Mouse (Mus musculus): ENCODE data around the gene Srbd1. TPM values are rescaled to one million over a fixed set of nuclear protein-coding genes. Genes with fewer than 3 reads are reported as not detected.

Srbd1 gene
- 10 to 100 TPM; 15.3 to 16.9 TPM for total RNA-seq (2021)
- long read RNA-seq, experiment 1, partial matches to known transcripts = 0 of 3 reads
- long read RNA-seq, experiment 1, other reads (novel, unspliced or antisense) = 1 of 3 reads
- long read RNA-seq, experiment 2, transcript Srbd1-201 (21 exons, 3,530 nt) = major isoform, 11 of 23 reads
- long read RNA-seq, experiment 2, partial matches to known transcripts = 8 of 23 reads
- long read RNA-seq, experiment 2, other reads (novel, unspliced or antisense) = 4 of 23 reads

DNA sequence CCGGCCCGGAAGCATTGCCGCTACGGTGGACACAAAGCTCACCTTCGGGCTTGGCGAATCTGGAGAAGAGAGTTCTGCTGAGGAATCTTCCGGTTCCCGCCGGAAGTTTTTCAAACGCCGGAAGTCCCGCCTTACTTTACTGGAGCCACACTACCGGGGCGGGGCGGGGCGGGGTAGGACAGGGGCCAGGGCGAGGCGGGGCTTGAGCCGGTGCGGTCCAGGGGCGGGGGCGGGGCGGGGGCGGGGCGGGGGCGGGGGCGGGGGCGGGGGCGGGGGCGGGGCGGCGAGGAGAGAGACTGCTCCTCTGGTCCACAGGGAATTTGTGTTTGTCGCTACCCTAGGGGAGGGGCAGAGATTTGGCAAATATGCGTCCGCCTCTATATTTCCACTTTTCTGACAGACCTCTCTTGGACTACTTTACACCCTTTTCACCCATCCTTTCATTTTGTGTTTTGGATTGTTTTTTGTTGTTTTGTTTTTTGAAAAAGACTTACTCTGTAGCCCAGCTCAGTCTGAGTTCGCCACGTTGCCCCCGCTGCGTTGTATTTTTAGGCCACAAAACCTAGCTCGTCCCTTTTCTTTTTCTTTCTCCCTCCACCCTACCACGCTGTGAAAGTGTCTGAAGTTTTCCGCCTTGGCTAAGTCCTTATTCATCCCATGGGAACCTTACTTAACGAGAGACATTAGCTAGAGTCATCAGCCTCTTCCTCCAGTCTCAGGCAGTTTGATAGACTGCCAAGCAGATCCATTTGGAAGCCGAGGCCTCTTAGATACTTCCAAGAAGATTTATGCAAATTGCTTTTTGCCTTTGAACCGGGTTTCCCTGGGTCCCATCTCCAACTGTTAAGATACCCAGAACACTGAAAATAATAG, at the start of gene Srbd1:
TSS of gene Srbd1 (minus strand) at position 97 of the 873 bp plus-strand sequence.
- DNase-seq (ENCODE audit: low spot score in 2 of 2) = peak; percentile 88 to 89

- DNase-seq (ENCODE audit: low spot score in 2 of 2) = no peak
Observed at GRCm38 (mm10) chr17:86193979-86194378, 49.0 kb upstream of the Srbd1 start.

DNA sequence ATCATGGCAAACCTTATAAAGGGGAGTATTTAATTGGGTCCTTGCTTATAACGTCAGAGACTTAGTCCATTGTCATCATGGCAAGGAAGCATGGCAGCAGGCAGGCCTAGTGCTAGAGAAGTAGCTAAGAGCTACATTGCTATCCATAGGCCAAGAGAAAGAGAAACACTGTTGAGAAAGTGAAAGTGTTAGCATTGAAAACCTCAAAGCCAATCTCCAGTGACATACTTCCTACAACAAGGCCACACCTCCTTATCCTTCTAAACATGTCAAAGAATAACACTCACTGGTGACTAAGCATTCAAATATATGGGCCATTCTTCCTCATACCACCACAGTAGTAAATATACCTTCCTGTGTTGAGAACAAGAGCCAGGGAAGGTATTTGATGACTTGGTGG, 42.8 kb upstream of the Srbd1 start:
- DNase-seq (ENCODE audit: low spot score in 2 of 2) = no peak

DNA sequence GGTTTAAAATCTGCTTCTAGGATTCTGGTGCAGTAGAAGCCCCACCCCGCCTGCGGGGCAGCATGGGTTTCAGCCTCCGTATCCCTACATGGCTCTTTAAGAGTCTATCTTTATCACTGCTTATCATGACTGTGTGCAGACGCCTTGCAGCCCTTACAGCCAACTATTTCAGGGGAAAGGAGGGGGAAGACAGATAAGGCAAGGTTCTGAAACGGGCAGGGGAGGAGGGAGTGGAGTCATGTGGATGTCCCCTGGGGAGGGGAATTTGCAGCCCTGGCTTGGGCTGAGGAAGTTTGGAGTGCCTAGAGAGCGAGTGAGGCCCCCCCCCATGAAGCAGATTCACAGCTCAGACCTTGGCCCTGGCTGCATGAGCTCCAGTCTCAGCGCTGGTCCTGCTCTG, 40.6 kb upstream of the Srbd1 start:
- no peak for DNase-seq (ENCODE audit: low spot score in 2 of 2)

GRCm38 (mm10) chr17:86184552-86185209, 39.7 kb upstream of the Srbd1 start:
- DNase-seq (ENCODE audit: low spot score in 2 of 2) = no peak

DNA sequence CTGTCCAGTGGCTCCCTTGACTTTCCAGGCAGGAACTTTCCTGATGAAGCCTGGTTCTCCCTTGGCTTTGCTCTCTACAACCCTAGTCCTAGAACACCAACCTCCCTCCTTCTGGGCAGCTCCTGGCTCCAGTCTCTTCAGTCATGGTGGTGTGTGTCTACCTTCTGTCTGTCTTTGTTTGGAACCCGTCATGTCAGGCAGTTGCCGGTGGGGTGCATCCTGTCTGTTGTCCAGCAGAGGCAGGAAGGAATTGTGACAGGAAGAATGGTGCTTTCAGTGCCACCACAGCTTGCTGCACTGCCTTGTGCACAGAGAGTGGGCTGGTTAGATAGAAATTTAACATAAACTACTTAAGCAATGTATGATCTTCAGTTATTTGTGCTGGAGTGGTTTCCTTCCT, 38.8 kb upstream of the Srbd1 start:
- no peak for DNase-seq (ENCODE audit: low spot score in 2 of 2)

- no peak for DNase-seq (ENCODE audit: low spot score in 2 of 2)
Observed at GRCm38 (mm10) chr17:86176722-86177121, 31.7 kb upstream of the Srbd1 start.

GRCm38 (mm10) chr17:86175516-86175915, 30.5 kb upstream of the Srbd1 start:
- no peak for DNase-seq (ENCODE audit: low spot score in 2 of 2)

DNA sequence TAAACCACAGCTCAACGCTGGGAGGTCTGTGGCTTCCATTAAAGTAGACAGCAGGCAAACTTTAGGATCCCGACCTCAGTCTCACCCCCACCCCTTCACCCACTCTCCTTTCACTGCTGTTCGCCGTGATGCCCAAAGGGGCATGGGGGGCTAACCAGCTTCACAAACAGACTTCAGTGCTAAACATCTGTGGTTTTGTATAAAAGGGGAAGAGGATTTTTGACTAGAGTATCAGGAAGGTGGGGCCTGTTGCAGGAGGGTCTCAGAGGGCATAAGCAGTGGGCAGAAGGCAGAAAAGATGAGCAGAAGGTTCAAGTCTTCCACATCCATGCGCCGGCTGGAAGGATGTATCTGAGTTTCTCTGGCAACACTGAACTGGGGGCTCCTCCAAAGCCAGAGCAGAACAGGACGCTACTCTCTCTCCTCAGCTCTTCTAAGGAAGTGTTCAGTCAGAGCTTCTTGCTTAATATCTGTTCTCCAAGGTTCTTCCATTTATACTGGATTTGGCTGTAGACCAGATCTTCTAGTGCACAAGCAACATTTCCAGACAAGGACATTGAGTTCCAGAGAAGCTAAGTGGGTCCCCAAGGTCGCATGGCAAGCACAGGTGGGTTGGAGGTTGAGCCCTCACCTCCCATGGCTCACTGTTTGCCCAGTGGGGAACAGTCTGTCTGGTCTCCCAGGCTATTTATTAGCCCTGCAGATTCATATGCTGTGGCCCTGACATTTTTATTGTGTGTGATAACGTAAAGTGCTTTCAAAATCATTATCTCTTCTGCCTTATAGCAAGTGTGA, 25.4 kb upstream of the Srbd1 start:
- no peak for DNase-seq (ENCODE audit: low spot score in 2 of 2)

DNA sequence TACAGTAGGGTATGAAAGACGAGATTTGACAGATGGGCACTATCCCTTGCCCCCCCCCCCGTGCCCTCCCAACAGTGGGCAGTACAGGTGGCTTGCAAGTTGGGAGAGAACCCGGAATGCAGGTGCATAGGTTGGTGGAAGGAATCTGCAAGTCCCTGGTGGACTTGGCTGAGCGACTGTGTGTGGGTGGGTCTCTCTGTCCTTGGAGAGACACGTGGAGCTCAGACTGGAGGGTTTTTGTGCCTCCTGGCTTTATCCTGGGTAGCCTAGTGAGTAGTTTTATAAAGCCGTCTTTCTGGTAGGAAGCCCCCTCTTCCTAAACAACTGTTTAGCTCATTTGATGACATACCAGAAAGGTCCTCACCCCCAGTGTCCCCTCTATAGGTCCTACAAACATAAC, 24.1 kb upstream of the Srbd1 start:
- no peak for DNase-seq (ENCODE audit: low spot score in 2 of 2)

- peak; percentile 40 to 51 for DNase-seq (ENCODE audit: low spot score in 2 of 2)
Observed at GRCm38 (mm10) chr17:86168231-86168981, 23.4 kb upstream of the Srbd1 start.

- DNase-seq (ENCODE audit: low spot score in 2 of 2) = peak; percentile 79 to 80
Observed at GRCm38 (mm10) chr17:86167320-86168230, 22.6 kb upstream of the Srbd1 start, which contains the start of gene Prkce. Gene Prkce (plus strand): TSS chr17:86167785.

DNA sequence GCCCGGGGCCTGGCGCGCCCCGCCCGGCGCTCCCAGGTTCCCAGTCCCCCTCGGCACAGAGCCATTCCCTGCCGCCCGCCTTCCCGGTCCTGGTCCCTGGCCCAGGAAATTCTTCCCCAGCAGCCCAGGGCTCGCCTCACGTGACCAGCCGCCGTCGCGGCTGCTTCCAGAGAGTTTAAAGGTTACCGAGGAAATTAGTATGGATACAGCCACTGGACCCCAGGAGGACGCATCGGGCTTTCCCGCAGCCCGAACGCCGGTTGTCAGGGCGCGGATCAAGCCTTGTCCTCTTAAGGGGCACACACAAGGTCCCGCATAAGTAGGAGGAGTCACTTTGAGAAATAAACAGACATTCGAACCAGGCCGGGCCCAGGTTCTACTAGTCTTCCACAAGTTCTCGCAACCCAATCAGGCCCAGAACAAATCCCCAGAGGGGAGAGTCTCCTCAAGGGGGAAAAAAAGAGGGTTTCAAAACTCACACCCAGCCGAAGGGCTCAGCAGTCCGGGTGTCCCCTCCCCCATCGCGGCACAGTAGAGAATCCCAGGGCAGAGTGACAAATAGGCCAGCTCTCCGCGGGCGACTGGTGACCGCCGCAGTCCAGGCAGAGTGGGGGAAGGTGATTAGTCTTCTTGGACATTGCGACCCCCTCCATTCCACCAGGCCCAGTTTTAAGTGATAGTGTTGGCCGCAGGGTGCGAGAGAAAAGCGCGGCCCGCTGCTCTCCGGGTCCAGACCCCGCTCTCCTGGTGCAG, 21.8 kb upstream of the Srbd1 start:
- DNase-seq (ENCODE audit: low spot score in 2 of 2) = peak; percentile 78 to 86

- no peak for DNase-seq (ENCODE audit: low spot score in 2 of 2)
Observed at GRCm38 (mm10) chr17:86166051-86166566, 21.1 kb upstream of the Srbd1 start.

- DNase-seq (ENCODE audit: low spot score in 2 of 2) = no peak
Observed at GRCm38 (mm10) chr17:86164416-86164815, 19.4 kb upstream of the Srbd1 start.

GRCm38 (mm10) chr17:86162672-86163071, 17.7 kb upstream of the Srbd1 start:
- DNase-seq (ENCODE audit: low spot score in 2 of 2) = no peak

DNA sequence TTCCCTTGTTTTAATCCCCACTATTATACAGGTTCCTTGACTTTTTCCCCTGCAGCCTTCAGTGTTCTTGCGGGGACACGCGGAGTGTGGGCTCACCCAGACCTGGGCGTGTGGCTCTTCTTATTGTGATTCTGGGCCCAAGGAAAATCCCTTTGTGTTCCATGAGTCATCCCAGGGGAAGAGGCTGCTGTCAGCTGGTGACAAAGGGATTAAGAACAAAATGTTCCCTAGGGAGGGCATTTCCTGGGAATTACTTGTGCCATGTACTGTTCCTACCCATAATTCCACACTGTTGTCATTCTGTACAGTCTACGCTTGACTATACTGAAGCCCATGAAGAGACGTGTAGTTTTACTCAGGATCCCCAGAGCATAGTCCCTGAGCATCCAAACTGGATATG, 12.0 kb upstream of the Srbd1 start:
- no peak for DNase-seq (ENCODE audit: low spot score in 2 of 2)

- DNase-seq (ENCODE audit: low spot score in 2 of 2) = peak in 1 of 2 experiments; percentile 30
Observed at GRCm38 (mm10) chr17:86150867-86151348, 5.9 kb upstream of the Srbd1 start.

All from adrenal gland, adult 18-20 months (tissue).